Mouse (Mus musculus) spleen, postnatal 36 days (tissue): ENCODE results near the gene Hpse2.

Experiments
- DNase-seq, 2 experiments: peaks; one replicate each; pipeline ENCODE4 v3.0.0; 2022; ENCODE audit warnings: low spot score in 2 of 2, mixed read lengths in 1 of 2

Hpse2 gene

DNA sequence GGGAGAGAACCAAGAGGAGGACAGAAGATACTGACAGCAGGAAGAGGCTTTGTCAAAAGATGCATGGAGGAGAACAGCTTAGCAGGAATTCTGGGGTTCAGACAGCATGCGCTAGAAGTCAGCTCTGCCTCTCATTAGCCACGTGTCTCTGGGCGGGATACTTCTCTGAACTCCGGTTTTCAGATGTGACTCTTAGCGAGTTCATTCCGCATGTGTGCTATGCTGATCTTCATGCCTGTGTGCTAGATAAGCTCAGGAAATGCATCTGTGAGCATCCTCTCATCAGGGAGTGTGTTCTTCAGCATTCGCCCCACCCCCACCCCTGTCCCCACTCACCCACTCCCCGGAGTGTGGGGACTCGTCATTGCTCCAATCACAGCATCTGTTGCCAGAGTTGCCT, 650.4 kb downstream of the Hpse2 start:
- no peak for DNase-seq
